Mouse (Mus musculus) cerebellum, adult (tissue): ENCODE measurements around the gene Hoxd12.

Source experiments
- ATAC-seq: cut with Nextera tagmentation; 2 replicates; pipeline ENCODE4 v1.9.2; 2017; ENCODE audit warnings: mild to moderate bottlenecking, moderate library complexity, mixed read lengths; ENCODE audit not compliant: insufficient number of reproducible peaks, low FRiP score, low TSS enrichment

Gene Hoxd12

GRCm38 (mm10) chr2:74725171-74725570, 50.4 kb downstream of the Hoxd12 start:
- no peak for ATAC-seq

DNA sequence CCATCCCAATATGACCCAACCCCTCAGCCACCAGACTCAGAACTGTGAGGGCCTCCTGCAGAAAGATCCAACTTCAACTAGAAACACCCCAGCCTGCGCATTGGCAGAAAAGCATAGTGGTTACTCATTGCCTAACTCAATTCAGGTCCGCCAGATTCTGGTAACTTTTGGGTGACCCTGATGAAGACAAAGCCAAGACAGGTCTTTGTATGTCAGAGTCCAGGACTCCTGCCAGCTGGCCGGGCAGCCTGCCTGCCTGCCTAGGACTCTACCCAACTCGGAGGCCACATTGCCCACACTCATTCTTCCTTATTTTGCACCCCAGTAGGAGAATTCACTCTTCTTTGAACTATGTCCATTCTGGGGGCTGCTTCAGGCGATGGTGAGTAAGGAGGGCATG, 51.7 kb downstream of the Hoxd12 start, which contains the start of gene Gm28230:
Gm28230 (plus strand) TSS at position 178 of the 400 bp plus-strand sequence.
- ATAC-seq, result no peak

DNA sequence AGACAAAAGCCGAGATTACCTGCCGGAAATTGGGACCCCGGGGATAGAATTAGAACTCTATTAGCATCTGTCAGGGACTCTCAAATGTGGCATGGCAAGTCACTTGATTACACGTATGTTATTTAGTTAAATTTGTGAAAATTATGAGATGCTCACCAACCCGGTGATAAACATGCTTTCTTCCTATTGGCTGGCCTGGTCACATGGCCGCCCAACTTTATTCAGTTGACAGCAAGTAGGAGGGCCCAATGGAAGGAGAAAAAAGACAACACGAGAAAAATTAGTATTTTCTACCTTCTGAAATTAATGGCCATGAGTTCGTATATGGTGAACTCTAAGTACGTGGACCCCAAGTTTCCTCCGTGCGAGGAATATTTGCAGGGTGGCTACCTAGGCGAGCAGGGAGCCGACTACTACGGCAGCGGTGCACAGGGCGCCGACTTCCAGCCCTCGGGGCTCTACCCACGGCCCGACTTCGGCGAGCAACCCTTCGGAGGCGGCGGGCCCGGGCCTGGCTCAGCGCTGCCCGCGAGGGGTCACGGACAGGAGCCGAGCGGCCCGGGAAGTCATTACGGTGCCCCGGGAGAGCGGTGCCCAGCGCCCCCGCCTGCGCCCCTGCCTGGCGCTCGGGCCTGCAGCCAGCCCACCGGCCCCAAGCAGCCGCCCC, 52.3 kb downstream of the Hoxd12 start:
- ATAC-seq, result no peak
